Mouse (Mus musculus) liver, embryonic 14.5 days (tissue): ENCODE data around the gene Pcsk5. TPM values are rescaled to one million over a fixed set of nuclear protein-coding genes. Genes with fewer than 3 reads are reported as not detected.

ENCODE experiments used
- ATAC-seq: fragments of 200-750 bp; cut with Nextera tagmentation; 2 replicates; pipeline ENCODE4 v1.8.0; 2017; ENCODE audit warnings: moderate number of reproducible peaks, mild to moderate bottlenecking, moderate library complexity; ENCODE audit not compliant: insufficient read depth
- DNase-seq, 3 experiments: peaks; one replicate each; pipeline ENCODE4 v3.0.0-alpha.2; 2012 to 2013; ENCODE audit warnings: low read depth in 3 of 3, low spot score in 3 of 3
- H3K27ac ChIP-seq: fragments of 300-500 bp; sonication (generic); 2 replicates; pipeline ENCODE4 v1.5.1; 2014; ENCODE audit warnings: moderate library complexity, mild to moderate bottlenecking, control low read depth, inconsistent platforms
- H3K27me3 ChIP-seq: fragments of 300-500 bp; sonication (generic); 2 replicates; pipeline ENCODE4 v1.6.1; 2014; ENCODE audit warnings: mild to moderate bottlenecking, low read length, moderate library complexity; ENCODE audit not compliant: control insufficient read depth, insufficient read depth
- H3K36me3 ChIP-seq: fragments of 300-500 bp; sonication (generic); replicated peaks from 2 replicates; pipeline ENCODE4 v1.6.1; 2014; ENCODE audit warnings: low read depth; ENCODE audit not compliant: control insufficient read depth, insufficient read depth
- H3K4me1 ChIP-seq, 2 experiments: fragments of 200-500 bp in 1 of 2; fragments of 300-500 bp in 1 of 2; sonication (generic) in 1 of 2; replicated peaks; 2 replicates each; pipeline ENCODE4 v1.6.1; 2012 to 2014; ENCODE audit warnings: antibody characterized with exemption in 1 of 2, inconsistent platforms in 1 of 2, low read length in 1 of 2; ENCODE audit not compliant: control insufficient read depth in 2 of 2, insufficient read depth in 2 of 2
- H3K4me2 ChIP-seq: fragments of 300-500 bp; sonication (generic); 2 replicates; pipeline ENCODE4 v1.6.1; 2014; ENCODE audit warnings: low read depth, mild to moderate bottlenecking, control low read depth, moderate library complexity
- H3K4me3 ChIP-seq, 2 experiments: fragments of 200-500 bp in 1 of 2; fragments of 300-500 bp in 1 of 2; sonication (generic) in 1 of 2; 2 replicates each; pipeline ENCODE4 v1.5.1; 2012 to 2014; ENCODE audit warnings: low read depth in 2 of 2, low read length in 2 of 2, mild to moderate bottlenecking in 2 of 2, control low read depth in 1 of 2, inconsistent platforms in 1 of 2, moderate library complexity in 1 of 2; ENCODE audit not compliant: insufficient read depth in 1 of 2
- H3K9ac ChIP-seq: fragments of 300-500 bp; sonication (generic); replicated peaks from 2 replicates; pipeline ENCODE4 v1.6.1; 2014; ENCODE audit warnings: mild to moderate bottlenecking, control low read depth, moderate library complexity
- H3K9me3 ChIP-seq: fragments of 300-500 bp; sonication (generic); 2 replicates; pipeline ENCODE4 v1.6.1; 2016; ENCODE audit warnings: low read length, mixed read lengths; ENCODE audit not compliant: control insufficient read depth
- CTCF ChIP-seq: IDR thresholded peaks from 2 replicates; pipeline ENCODE4 v1.5.1; 2016; ENCODE audit warnings: antibody characterized with exemption, low read depth, control low read depth
- EP300 ChIP-seq: IDR thresholded peaks from 2 replicates; pipeline ENCODE4 v1.6.1; 2016; ENCODE audit warnings: antibody characterized with exemption, low read depth
- WGBS: fragments of 180-500 bp; shearing (Covaris S2); extraction: QIAGEN DNeasy Blood & Tissue Kit; methylation state at CpG from one replicate; pipeline ENCODE4 v1.1.7; 2014; ENCODE audit not compliant: insufficient replicate concordance; 5-methylcytosine and 5-hydroxymethylcytosine counted together
- polyA plus RNA-seq, 2 experiments: library from polyadenylated mRNA; depleted of rRNA in 1 of 2; stranded (reverse) in 1 of 2; unstranded in 1 of 2; fragments of >200 nt; fragmentation: Nextera tagmentation in 1 of 2; extraction: Ambion mirVana in 1 of 2; gene quantifications; 2 replicates each; pipeline versions ENCODE4 v1.2.1 to v1.2.3; 2012 to 2014

The Pcsk5 gene
- polyA plus RNA-seq, 2 experiments = 0.58 to 0.61 TPM

GRCm38 (mm10) chr19:17860351-17861014 lies 23.1 kb upstream of the Pcsk5 start:
- H3K9me3 ChIP-seq = no peaks in the 10 kb centered on the region
- H3K9ac ChIP-seq = no peak overlapping the region
- ATAC-seq (no peak), DNase-seq (no peak)
- H3K4me3 ChIP-seq = no peak overlapping the region
- no peaks in the 10 kb centered on the region for H3K27me3 ChIP-seq
- H3K36me3 ChIP-seq = no peaks in the 10 kb centered on the region
- no peak for TF ChIP-seq CTCF
- WGBS = 56% methylated on average over 4 of the region's 4 CpGs
- no peak overlapping the region for H3K4me2 ChIP-seq
- H3K4me1 ChIP-seq = no peaks in the 10 kb centered on the region
- H3K27ac ChIP-seq = no peak overlapping the region

- H3K9me3 ChIP-seq = no peaks in the 10 kb centered on the region
- H3K36me3 ChIP-seq = no peaks in the 10 kb centered on the region
- no peak overlapping the region for H3K27ac ChIP-seq
- no peaks in the 10 kb centered on the region for H3K27me3 ChIP-seq
- H3K4me3 ChIP-seq = no peak overlapping the region
- no peak overlapping the region for H3K9ac ChIP-seq
- H3K4me2 ChIP-seq = no peak overlapping the region
- TF ChIP-seq CTCF (no peak), EP300 (no peak)
- 50% methylated on average over 3 of the region's 3 CpGs for WGBS
- no peak for ATAC-seq
- H3K4me1 ChIP-seq = no peaks in the 10 kb centered on the region
- DNase-seq = no peak
Measured at GRCm38 (mm10) chr19:17856741-17857140, 19.3 kb upstream of the Pcsk5 start.

- Histone ChIP-seq H3K4me3 (no peak overlapping the region), H3K4me1 (no peaks in the 10 kb centered on the region), H3K27ac (no peak overlapping the region), H3K4me2 (no peak overlapping the region), H3K27me3 (no peaks in the 10 kb centered on the region), H3K9me3 (no peaks in the 10 kb centered on the region), H3K36me3 (no peaks in the 10 kb centered on the region), H3K9ac (no peak overlapping the region)
- WGBS = 44% methylated on average over 2 of the region's 2 CpGs
- DNase-seq (no peak), ATAC-seq (no peak)
- TF ChIP-seq CTCF = no peak
- no peak for TF ChIP-seq EP300
Measured at GRCm38 (mm10) chr19:17848417-17848816, 11.0 kb upstream of the Pcsk5 start.

GRCm38 (mm10) chr19:17845967-17846366 lies 8.5 kb upstream of the Pcsk5 start:
- Histone ChIP-seq H3K9ac (no peak overlapping the region), H3K4me3 (no peak overlapping the region), H3K27ac (no peak overlapping the region), H3K4me2 (no peak overlapping the region), H3K9me3 (no peaks in the 10 kb centered on the region), H3K27me3 (no peaks in the 10 kb centered on the region), H3K36me3 (no peaks in the 10 kb centered on the region), H3K4me1 (no peaks in the 10 kb centered on the region)
- DNase-seq (no peak), ATAC-seq (no peak)
- WGBS = 58% methylated on average over 5 of the region's 5 CpGs
- TF ChIP-seq EP300 (no peak), CTCF (no peak)

- Histone ChIP-seq H3K4me1 (no peaks in the 10 kb centered on the region), H3K4me3 (no peak overlapping the region), H3K27me3 (peaks cover 17% of the 10 kb centered on the region), H3K9me3 (no peaks in the 10 kb centered on the region), H3K4me2 (no peak overlapping the region), H3K36me3 (no peaks in the 10 kb centered on the region), H3K27ac (no peak overlapping the region), H3K9ac (no peak overlapping the region)
- no peak for ATAC-seq
- TF ChIP-seq EP300 = no peak
- TF ChIP-seq CTCF = no peak
- 48% methylated on average over 2 of the region's 2 CpGs for WGBS
- no peak for DNase-seq
Measured at GRCm38 (mm10) chr19:17841586-17841985, 4.2 kb upstream of the Pcsk5 start.
